Mouse (Mus musculus): ENCODE results near the gene Zdhhc5.

GRCm38 (mm10) chr2:84734919-84735318 lies 19.9 kb upstream of the Zdhhc5 start:
- TF ChIP-seq ZMIZ1 (IDR thresholded peaks at IDR 0.05; ENCODE audit: low read depth, low read length) (no peak), BHLHE40 (IDR thresholded peaks at IDR 0.05; ENCODE audit: borderline replicate concordance, low read depth, low read length) (no peak), MEF2A (IDR thresholded peaks at IDR 0.05; ENCODE audit: extremely low read depth, insufficient replicate concordance, low read depth, low read length, poor library complexity, severe bottlenecking) (no peak), GABPA (IDR thresholded peaks at IDR 0.05; ENCODE audit: low read depth, low read length) (no peak), NRF1 (IDR thresholded peaks at IDR 0.05; ENCODE audit: insufficient read depth, low read depth, low read length, poor library complexity, severe bottlenecking) (no peak), TAL1 (IDR thresholded peaks at IDR 0.05; ENCODE audit: low read length) (no peak), SIN3A (IDR thresholded peaks at IDR 0.05; ENCODE audit: low read length) (no peak), NELFE (IDR thresholded peaks at IDR 0.05; ENCODE audit: low read depth, low read length) (no peak), CTCF (IDR thresholded peaks at IDR 0.05 in 2 of 3, conservative IDR thresholded peaks at IDR 0.05 in 1 of 3; ENCODE audit: control insufficient read depth in 1 of 3, insufficient read depth in 1 of 3, low read depth in 2 of 3, low read length in 3 of 3, poor library complexity in 1 of 3, severe bottlenecking in 1 of 3) (no peak), EP300 (IDR thresholded peaks at IDR 0.05; ENCODE audit: low read depth in 1 of 2, low read length in 2 of 2) (no peak), HCFC1 (IDR thresholded peaks at IDR 0.05; ENCODE audit: low read depth, low read length) (no peak), MAX (IDR thresholded peaks at IDR 0.05; ENCODE audit: low read length) (no peak), POLR2A (IDR thresholded peaks at IDR 0.05; ENCODE audit: control insufficient read depth in 1 of 2, insufficient read depth in 1 of 2, low read depth in 1 of 2, low read length in 2 of 2, poor library complexity in 1 of 2) (no peak)
